Mouse (Mus musculus) megakaryocyte, embryonic 14.5 days (primary cell): ENCODE results near the gene Mgat4b.

Experiments
- FLI1 ChIP-seq: IDR thresholded peaks from 2 replicates; pipeline ENCODE4 v1.6.1; 2012; ENCODE audit warnings: low read length, inconsistent platforms, mixed read lengths
- GATA1 ChIP-seq: IDR thresholded peaks from 3 replicates; pipeline ENCODE4 v1.6.1; 2012; ENCODE audit warnings: mixed read lengths, low read length, inconsistent platforms, borderline replicate concordance

DNA sequence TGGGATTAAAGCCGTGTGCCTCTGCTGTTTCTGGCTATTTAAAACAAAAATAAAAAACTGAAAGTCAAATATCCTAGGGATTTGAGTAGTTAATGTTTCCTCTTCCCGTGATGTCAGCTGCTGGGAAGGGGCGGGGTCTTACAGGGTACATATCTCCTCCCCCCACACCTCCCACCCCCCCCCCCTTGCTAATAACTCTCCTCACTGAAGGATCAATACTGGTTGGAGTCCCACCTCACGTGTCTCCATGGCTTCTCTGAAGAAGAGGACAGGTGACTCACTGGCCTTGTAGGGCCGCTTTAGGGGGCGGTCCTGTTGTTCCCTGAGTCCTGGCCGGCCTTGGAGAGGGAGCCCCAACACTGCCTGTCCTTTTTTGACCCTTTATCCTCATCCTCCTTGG lies 22.0 kb upstream of the Mgat4b start:
- TF ChIP-seq GATA1 = no peak
- no peak for TF ChIP-seq FLI1
